Mouse (Mus musculus) liver, embryonic 14.5 days (tissue): ENCODE results near the gene Stat3. TPM values are rescaled to one million over a fixed set of nuclear protein-coding genes. Genes with fewer than 3 reads are reported as not detected.

Experiments used
- ATAC-seq: fragments of 200-750 bp; cut with Nextera tagmentation; 2 replicates; pipeline ENCODE4 v1.8.0; 2017; ENCODE audit warnings: moderate number of reproducible peaks, mild to moderate bottlenecking, moderate library complexity; ENCODE audit not compliant: insufficient read depth
- DNase-seq, 3 experiments: peaks; one replicate each; pipeline ENCODE4 v3.0.0-alpha.2; 2012 to 2013; ENCODE audit warnings: low read depth in 3 of 3, low spot score in 3 of 3
- H3K27ac ChIP-seq: fragments of 300-500 bp; sonication (generic); 2 replicates; pipeline ENCODE4 v1.5.1; 2014; ENCODE audit warnings: moderate library complexity, mild to moderate bottlenecking, control low read depth, inconsistent platforms
- H3K27me3 ChIP-seq: fragments of 300-500 bp; sonication (generic); 2 replicates; pipeline ENCODE4 v1.6.1; 2014; ENCODE audit warnings: mild to moderate bottlenecking, low read length, moderate library complexity; ENCODE audit not compliant: control insufficient read depth, insufficient read depth
- H3K36me3 ChIP-seq: fragments of 300-500 bp; sonication (generic); replicated peaks from 2 replicates; pipeline ENCODE4 v1.6.1; 2014; ENCODE audit warnings: low read depth; ENCODE audit not compliant: control insufficient read depth, insufficient read depth
- H3K4me1 ChIP-seq, 2 experiments: fragments of 200-500 bp in 1 of 2; fragments of 300-500 bp in 1 of 2; sonication (generic) in 1 of 2; replicated peaks; 2 replicates each; pipeline ENCODE4 v1.6.1; 2012 to 2014; ENCODE audit warnings: antibody characterized with exemption in 1 of 2, inconsistent platforms in 1 of 2, low read length in 1 of 2; ENCODE audit not compliant: control insufficient read depth in 2 of 2, insufficient read depth in 2 of 2
- H3K4me2 ChIP-seq: fragments of 300-500 bp; sonication (generic); 2 replicates; pipeline ENCODE4 v1.6.1; 2014; ENCODE audit warnings: low read depth, mild to moderate bottlenecking, control low read depth, moderate library complexity
- H3K4me3 ChIP-seq, 2 experiments: fragments of 200-500 bp in 1 of 2; fragments of 300-500 bp in 1 of 2; sonication (generic) in 1 of 2; 2 replicates each; pipeline ENCODE4 v1.5.1; 2012 to 2014; ENCODE audit warnings: low read depth in 2 of 2, low read length in 2 of 2, mild to moderate bottlenecking in 2 of 2, control low read depth in 1 of 2, inconsistent platforms in 1 of 2, moderate library complexity in 1 of 2; ENCODE audit not compliant: insufficient read depth in 1 of 2
- H3K9ac ChIP-seq: fragments of 300-500 bp; sonication (generic); replicated peaks from 2 replicates; pipeline ENCODE4 v1.6.1; 2014; ENCODE audit warnings: mild to moderate bottlenecking, control low read depth, moderate library complexity
- H3K9me3 ChIP-seq: fragments of 300-500 bp; sonication (generic); 2 replicates; pipeline ENCODE4 v1.6.1; 2016; ENCODE audit warnings: low read length, mixed read lengths; ENCODE audit not compliant: control insufficient read depth
- CTCF ChIP-seq: IDR thresholded peaks from 2 replicates; pipeline ENCODE4 v1.5.1; 2016; ENCODE audit warnings: antibody characterized with exemption, low read depth, control low read depth
- EP300 ChIP-seq: IDR thresholded peaks from 2 replicates; pipeline ENCODE4 v1.6.1; 2016; ENCODE audit warnings: antibody characterized with exemption, low read depth
- WGBS: fragments of 180-500 bp; shearing (Covaris S2); extraction: QIAGEN DNeasy Blood & Tissue Kit; methylation state at CpG from one replicate; pipeline ENCODE4 v1.1.7; 2014; ENCODE audit not compliant: insufficient replicate concordance; 5-methylcytosine and 5-hydroxymethylcytosine counted together
- polyA plus RNA-seq, 2 experiments: library from polyadenylated mRNA; depleted of rRNA in 1 of 2; stranded (reverse) in 1 of 2; unstranded in 1 of 2; fragments of >200 nt; fragmentation: Nextera tagmentation in 1 of 2; extraction: Ambion mirVana in 1 of 2; gene quantifications; 2 replicates each; pipeline versions ENCODE4 v1.2.1 to v1.2.3; 2012 to 2014

Gene Stat3
- polyA plus RNA-seq, 2 experiments: 17.7 to 27.4 TPM

GRCm38 (mm10) chr11:100836923-100837702, 102.2 kb downstream of the Stat3 start:
- Histone ChIP-seq H3K4me2 (no peak overlapping the region), H3K4me1 (peaks cover 7 to 12% of the 10 kb centered on the region in 2 experiments; a peak in 3 of 4 replicates), H3K27me3 (no peaks in the 10 kb centered on the region), H3K9ac (no peak overlapping the region), H3K4me3 (0 out of 4 replicates have a peak overlapping the region, but pooled peaks of 1 of the 2 experiments have one; percentile 17), H3K27ac (no peak overlapping the region), H3K9me3 (peaks cover 3% of the 10 kb centered on the region), H3K36me3 (no peaks in the 10 kb centered on the region)
- no peak for ATAC-seq
- TF ChIP-seq EP300 (no peak), CTCF (peak; percentile 70)
- 76% methylated on average over 9 of the region's 9 CpGs for WGBS
- DNase-seq: no peak

Other genes with a start within 250 kb of the Stat3 start
- gene Zfp385c, start 247.1 kb downstream of the Stat3 start, polyA plus RNA-seq (2012; rRNA removed): not detected in 2 replicates
- not detected in 2 replicates for gene Zfp385c, start 247.1 kb downstream of the Stat3 start, polyA plus RNA-seq (2014; fragmentation: Nextera tagmentation; extraction: Ambion mirVana)
- gene Dhx58, start 235.3 kb downstream of the Stat3 start, polyA plus RNA-seq (2012; rRNA removed): 1.5 and 1.6 TPM in 2 replicates
- gene Dhx58, start 235.3 kb downstream of the Stat3 start, polyA plus RNA-seq (2014; fragmentation: Nextera tagmentation; extraction: Ambion mirVana): 1.3 and 1.7 TPM in 2 replicates
- 13.0 and 13.8 TPM in 2 replicates for gene Kat2a, start 227.1 kb downstream of the Stat3 start, polyA plus RNA-seq (2012; rRNA removed)
- 12.7 and 14.6 TPM in 2 replicates for gene Kat2a, start 227.1 kb downstream of the Stat3 start, polyA plus RNA-seq (2014; fragmentation: Nextera tagmentation; extraction: Ambion mirVana)
- gene Hspb9, start 225.7 kb downstream of the Stat3 start, polyA plus RNA-seq (2012; rRNA removed): not detected in 2 replicates
- gene Hspb9, start 225.7 kb downstream of the Stat3 start, polyA plus RNA-seq (2014; fragmentation: Nextera tagmentation; extraction: Ambion mirVana): 0.14 TPM in 1 of 2 replicates, not detected in the other
- 109 and 127 TPM in 2 replicates for gene Rab5c, start 201.3 kb downstream of the Stat3 start, polyA plus RNA-seq (2012; rRNA removed)
- gene Rab5c, start 201.3 kb downstream of the Stat3 start, polyA plus RNA-seq (2014; fragmentation: Nextera tagmentation; extraction: Ambion mirVana): 57.4 and 59.9 TPM in 2 replicates
- 0.02 TPM in 1 of 2 replicates, not detected in the other for gene Kcnh4, start 179.6 kb downstream of the Stat3 start, polyA plus RNA-seq (2012; rRNA removed)
- not detected in 2 replicates for gene Kcnh4, start 179.6 kb downstream of the Stat3 start, polyA plus RNA-seq (2014; fragmentation: Nextera tagmentation; extraction: Ambion mirVana)
- not detected in 2 replicates for gene Hcrt, start 176.6 kb downstream of the Stat3 start, polyA plus RNA-seq (2012; rRNA removed)
- gene Hcrt, start 176.6 kb downstream of the Stat3 start, polyA plus RNA-seq (2014; fragmentation: Nextera tagmentation; extraction: Ambion mirVana): not detected in 2 replicates
- 2.2 and 2.3 TPM in 2 replicates for gene Ghdc, start 168.6 kb downstream of the Stat3 start, polyA plus RNA-seq (2012; rRNA removed)
- 0.76 and 0.77 TPM in 2 replicates for gene Ghdc, start 168.6 kb downstream of the Stat3 start, polyA plus RNA-seq (2014; fragmentation: Nextera tagmentation; extraction: Ambion mirVana)
- 10.6 and 12.4 TPM in 2 replicates for gene Stat5b, start 88.8 kb downstream of the Stat3 start, polyA plus RNA-seq (2012; rRNA removed)
- gene Stat5b, start 88.8 kb downstream of the Stat3 start, polyA plus RNA-seq (2014; fragmentation: Nextera tagmentation; extraction: Ambion mirVana): 16.4 and 19.3 TPM in 2 replicates
- gene Stat5a, start 80.2 kb downstream of the Stat3 start, polyA plus RNA-seq (2012; rRNA removed): 7.8 and 8.5 TPM in 2 replicates
- gene Stat5a, start 80.2 kb downstream of the Stat3 start, polyA plus RNA-seq (2014; fragmentation: Nextera tagmentation; extraction: Ambion mirVana): 7.2 and 8.6 TPM in 2 replicates
- gene Cavin1, start 31.3 kb upstream of the Stat3 start, polyA plus RNA-seq (2012; rRNA removed): 5.0 and 7.0 TPM in 2 replicates
- gene Cavin1, start 31.3 kb upstream of the Stat3 start, polyA plus RNA-seq (2014; fragmentation: Nextera tagmentation; extraction: Ambion mirVana): 8.1 and 8.7 TPM in 2 replicates
- 28.3 and 29.5 TPM in 2 replicates for gene Atp6v0a1, start 69.9 kb upstream of the Stat3 start, polyA plus RNA-seq (2012; rRNA removed)
- gene Atp6v0a1, start 69.9 kb upstream of the Stat3 start, polyA plus RNA-seq (2014; fragmentation: Nextera tagmentation; extraction: Ambion mirVana): 37.8 and 40.3 TPM in 2 replicates
- 3.4 and 4.0 TPM in 2 replicates for gene Naglu, start 130.5 kb upstream of the Stat3 start, polyA plus RNA-seq (2012; rRNA removed)
- gene Naglu, start 130.5 kb upstream of the Stat3 start, polyA plus RNA-seq (2014; fragmentation: Nextera tagmentation; extraction: Ambion mirVana): 4.0 and 4.3 TPM in 2 replicates
- gene Hsd17b1, start 138.9 kb upstream of the Stat3 start, polyA plus RNA-seq (2012; rRNA removed): 0.13 and 0.19 TPM in 2 replicates
- 0.08 and 0.34 TPM in 2 replicates for gene Hsd17b1, start 138.9 kb upstream of the Stat3 start, polyA plus RNA-seq (2014; fragmentation: Nextera tagmentation; extraction: Ambion mirVana)
- 16.2 and 16.7 TPM in 2 replicates for gene Coasy, start 143.0 kb upstream of the Stat3 start, polyA plus RNA-seq (2012; rRNA removed)
- 17.7 and 19.9 TPM in 2 replicates for gene Coasy, start 143.0 kb upstream of the Stat3 start, polyA plus RNA-seq (2014; fragmentation: Nextera tagmentation; extraction: Ambion mirVana)
- 16.8 and 18.6 TPM in 2 replicates for gene Mlx, start 147.7 kb upstream of the Stat3 start, polyA plus RNA-seq (2012; rRNA removed)
- gene Mlx, start 147.7 kb upstream of the Stat3 start, polyA plus RNA-seq (2014; fragmentation: Nextera tagmentation; extraction: Ambion mirVana): 21.9 and 26.8 TPM in 2 replicates
- 7.3 and 16.8 TPM in 2 replicates for gene Psmc3ip, start 155.9 kb upstream of the Stat3 start, polyA plus RNA-seq (2012; rRNA removed)
- 21.6 and 22.0 TPM in 2 replicates for gene Psmc3ip, start 155.9 kb upstream of the Stat3 start, polyA plus RNA-seq (2014; fragmentation: Nextera tagmentation; extraction: Ambion mirVana)
- gene Retreg3, start 180.4 kb upstream of the Stat3 start, polyA plus RNA-seq (2012; rRNA removed): 19.3 and 20.4 TPM in 2 replicates
- gene Retreg3, start 180.4 kb upstream of the Stat3 start, polyA plus RNA-seq (2014; fragmentation: Nextera tagmentation; extraction: Ambion mirVana): 5.3 and 6.7 TPM in 2 replicates
- gene Tubg1, start 180.4 kb upstream of the Stat3 start, polyA plus RNA-seq (2012; rRNA removed): 12.4 and 13.8 TPM in 2 replicates
- gene Tubg1, start 180.4 kb upstream of the Stat3 start, polyA plus RNA-seq (2014; fragmentation: Nextera tagmentation; extraction: Ambion mirVana): 32.0 and 32.4 TPM in 2 replicates
- gene Tubg2, start 216.4 kb upstream of the Stat3 start, polyA plus RNA-seq (2012; rRNA removed): 0.13 and 0.14 TPM in 2 replicates
- gene Tubg2, start 216.4 kb upstream of the Stat3 start, polyA plus RNA-seq (2014; fragmentation: Nextera tagmentation; extraction: Ambion mirVana): not detected in 2 replicates
- gene Cntnap1, start 231.0 kb upstream of the Stat3 start, polyA plus RNA-seq (2012; rRNA removed): 0.11 and 0.16 TPM in 2 replicates
- 0.08 TPM in 1 of 2 replicates, not detected in the other for gene Cntnap1, start 231.0 kb upstream of the Stat3 start, polyA plus RNA-seq (2014; fragmentation: Nextera tagmentation; extraction: Ambion mirVana)
- gene Plekhh3, start 231.8 kb upstream of the Stat3 start, polyA plus RNA-seq (2012; rRNA removed): 1.1 TPM in 2 replicates
- gene Plekhh3, start 231.8 kb upstream of the Stat3 start, polyA plus RNA-seq (2014; fragmentation: Nextera tagmentation; extraction: Ambion mirVana): 1.0 TPM in 2 replicates
- not detected in 2 replicates for gene Ccr10, start 235.9 kb upstream of the Stat3 start, polyA plus RNA-seq (2012; rRNA removed)
- gene Ccr10, start 235.9 kb upstream of the Stat3 start, polyA plus RNA-seq (2014; fragmentation: Nextera tagmentation; extraction: Ambion mirVana): not detected in 2 replicates